Mouse (Mus musculus) stomach, embryonic 15.5 days (tissue): Measurements from ENCODE around the gene Bad. TPM values are rescaled to one million over a fixed set of nuclear protein-coding genes. Genes with fewer than 3 reads are reported as not detected.

Experiments
- ATAC-seq: fragments of 200-750 bp; cut with Nextera tagmentation; 2 replicates; pipeline ENCODE4 v1.8.0; 2017; ENCODE audit warnings: low read depth, moderate number of reproducible peaks, moderate TSS enrichment; ENCODE audit not compliant: insufficient read depth, low FRiP score
- H3K27ac ChIP-seq: fragments of 300-500 bp; sonication (generic); 2 replicates; pipeline ENCODE4 v1.5.1; 2015; ENCODE audit warnings: mild to moderate bottlenecking, inconsistent platforms
- H3K27me3 ChIP-seq: fragments of 300-500 bp; sonication (generic); replicated peaks from 2 replicates; pipeline ENCODE4 v1.6.1; 2015; ENCODE audit warnings: inconsistent platforms
- H3K36me3 ChIP-seq: fragments of 300-500 bp; sonication (generic); 2 replicates; pipeline ENCODE4 v1.6.1; 2015; ENCODE audit warnings: inconsistent platforms
- H3K4me1 ChIP-seq: fragments of 300-500 bp; sonication (generic); 2 replicates; pipeline ENCODE4 v1.6.1; 2015; ENCODE audit warnings: inconsistent platforms
- H3K4me2 ChIP-seq: fragments of 300-500 bp; sonication (generic); 2 replicates; pipeline ENCODE4 v1.6.1; 2015; ENCODE audit warnings: mild to moderate bottlenecking, inconsistent platforms
- H3K4me3 ChIP-seq: fragments of 300-500 bp; sonication (generic); replicated peaks from 2 replicates; pipeline ENCODE4 v1.5.1; 2015; ENCODE audit warnings: inconsistent platforms
- H3K9ac ChIP-seq: fragments of 300-500 bp; sonication (generic); 2 replicates; pipeline ENCODE4 v1.6.1; 2015; ENCODE audit warnings: inconsistent platforms
- H3K9me3 ChIP-seq: fragments of 300-500 bp; sonication (generic); 2 replicates; pipeline ENCODE4 v1.6.1; 2016; ENCODE audit warnings: inconsistent platforms
- WGBS: fragments of 180-500 bp; shearing (Covaris S2); methylation state at CpG from one replicate; pipeline ENCODE4 v1.1.7; 2015; 5-methylcytosine and 5-hydroxymethylcytosine counted together
- polyA plus RNA-seq: library from polyadenylated mRNA; unstranded; fragments of >200 nt; fragmentation: Nextera tagmentation; extraction: Ambion mirVana; gene quantifications from 2 replicates; pipeline ENCODE4 v1.2.1, GENCODE M21; 2015

The Bad gene
- polyA plus RNA-seq, 1 experiment from 2014 or later = 75.8 TPM

- no peak overlapping the region for H3K4me2 ChIP-seq
- no peaks in the 10 kb centered on the region for H3K9me3 ChIP-seq
- H3K4me3 ChIP-seq = no peak overlapping the region
- peaks cover 26% of the 10 kb centered on the region for H3K4me1 ChIP-seq
- H3K9ac ChIP-seq = no peak overlapping the region
- peaks cover 16% of the 10 kb centered on the region for H3K27me3 ChIP-seq
- H3K27ac ChIP-seq = no peak overlapping the region
- no peaks in the 10 kb centered on the region for H3K36me3 ChIP-seq
- no peak for ATAC-seq
Measured at GRCm38 (mm10) chr19:6919431-6919830, 22.2 kb upstream of the Bad start.

- 36% methylated on average over 8 of the region's 8 CpGs for WGBS
- H3K9me3 ChIP-seq = no peaks in the 10 kb centered on the region
- H3K4me1 ChIP-seq = peaks cover 33% of the 10 kb centered on the region
- H3K9ac ChIP-seq = 0 out of 2 replicates have a peak overlapping the region, but pooled peaks have one; percentile 63
- no peaks in the 10 kb centered on the region for H3K36me3 ChIP-seq
- H3K4me3 ChIP-seq = peak overlapping the region; percentile 75
- peak overlapping the region; percentile 91 for H3K27ac ChIP-seq
- peaks cover 23% of the 10 kb centered on the region for H3K27me3 ChIP-seq
- ATAC-seq = no peak
- peak overlapping the region; percentile 88 for H3K4me2 ChIP-seq
Measured at GRCm38 (mm10) chr19:6919876-6920740, 21.6 kb upstream of the Bad start.

GRCm38 (mm10) chr19:6920741-6921636 is 20.7 kb upstream of the Bad start:
- no peak for ATAC-seq
- no peaks in the 10 kb centered on the region for H3K9me3 ChIP-seq
- WGBS = 2% methylated on average over 47 of the region's 48 CpGs

GRCm38 (mm10) chr19:6921647-6922567 is 19.8 kb upstream of the Bad start, which contains the start of gene Esrra:
Gene Esrra, minus strand, starts transcription at chr19:6921813.
- Histone ChIP-seq H3K9ac (peak within 1 kb of the TSS; percentile 63), H3K9me3 (no peaks in the 10 kb centered on the region), H3K36me3 (no peaks in the 10 kb centered on the region), H3K27ac (peak within 1 kb of the TSS; percentile 91), H3K4me2 (peak within 1 kb of the TSS; percentile 88), H3K27me3 (peaks cover 39% of the 10 kb centered on the region), H3K4me1 (peaks cover 45% of the 10 kb centered on the region), H3K4me3 (peak within 1 kb of the TSS; percentile 75)
- peak; percentile 95 for ATAC-seq
- WGBS = under 1% methylated on average over 48 of the region's 66 CpGs

More at GRCm38 (mm10) chr19:6920741-6921636, 20.7 kb upstream of the Bad start:
- Histone ChIP-seq H3K4me3 (peak overlapping the region; percentile 75), H3K4me1 (peaks cover 42% of the 10 kb centered on the region), H3K36me3 (no peaks in the 10 kb centered on the region), H3K27me3 (peaks cover 32% of the 10 kb centered on the region), H3K4me2 (peak overlapping the region; percentile 88), H3K9ac (peak overlapping the region; percentile 63), H3K27ac (peak overlapping the region; percentile 91)

GRCm38 (mm10) chr19:6922901-6923735 is 18.5 kb upstream of the Bad start:
- H3K4me1 ChIP-seq = peaks cover 48% of the 10 kb centered on the region
- no peaks in the 10 kb centered on the region for H3K36me3 ChIP-seq
- H3K4me2 ChIP-seq = no peak overlapping the region
- H3K27ac ChIP-seq = no peak overlapping the region
- 0 out of 2 replicates have a peak overlapping the region, but pooled peaks have one; percentile 75 for H3K4me3 ChIP-seq
- no peak for ATAC-seq
- H3K27me3 ChIP-seq = peaks cover 51% of the 10 kb centered on the region
- 59% methylated on average over 6 of the region's 6 CpGs for WGBS
- no peaks in the 10 kb centered on the region for H3K9me3 ChIP-seq
- H3K9ac ChIP-seq = no peak overlapping the region

GRCm38 (mm10) chr19:6924461-6925306 is 17.0 kb upstream of the Bad start:
- H3K4me1 ChIP-seq = peaks cover 46% of the 10 kb centered on the region
- H3K9ac ChIP-seq = no peak overlapping the region
- peak overlapping the region; percentile 52 for H3K4me2 ChIP-seq
- H3K9me3 ChIP-seq = no peaks in the 10 kb centered on the region
- H3K27ac ChIP-seq = no peak overlapping the region
- no peak for ATAC-seq
- H3K27me3 ChIP-seq = peaks cover 54% of the 10 kb centered on the region
- H3K36me3 ChIP-seq = no peaks in the 10 kb centered on the region
- WGBS = 4% methylated on average over 39 of the region's 39 CpGs
- peak overlapping the region; percentile 28 for H3K4me3 ChIP-seq

GRCm38 (mm10) chr19:6925307-6925573 is 16.4 kb upstream of the Bad start, which contains the start of gene Catsperz:
Gene Catsperz, minus strand, starts transcription at chr19:6925380.
- peaks cover 40% of the 10 kb centered on the region for H3K4me1 ChIP-seq
- peak within 1 kb of the TSS; percentile 52 for H3K4me2 ChIP-seq
- H3K9me3 ChIP-seq = no peaks in the 10 kb centered on the region
- peaks cover 57% of the 10 kb centered on the region for H3K27me3 ChIP-seq
- 4% methylated on average over 9 of the region's 9 CpGs for WGBS
- no peak for ATAC-seq
- no peak within 1 kb of the TSS for H3K9ac ChIP-seq
- peak within 1 kb of the TSS; percentile 57; the same call in 1 of the 2 replicates for H3K27ac ChIP-seq
- no peaks in the 10 kb centered on the region for H3K36me3 ChIP-seq
- H3K4me3 ChIP-seq = peak within 1 kb of the TSS; percentile 28

GRCm38 (mm10) chr19:6925611-6926329 is 15.9 kb upstream of the Bad start:
- Histone ChIP-seq H3K4me2 (peak overlapping the region; percentile 52), H3K4me1 (peaks cover 35% of the 10 kb centered on the region), H3K27ac (peak overlapping the region; percentile 57; the same call in 1 of the 2 replicates), H3K27me3 (peaks cover 58% of the 10 kb centered on the region), H3K36me3 (no peaks in the 10 kb centered on the region), H3K9ac (no peak overlapping the region), H3K9me3 (no peaks in the 10 kb centered on the region), H3K4me3 (peak overlapping the region; percentile 28; the same call in 1 of the 2 replicates)
- ATAC-seq = no peak
- WGBS = 19% methylated on average over 40 of the region's 40 CpGs

- no peak for ATAC-seq
- 15% methylated on average over 26 of the region's 26 CpGs for WGBS
Measured at GRCm38 (mm10) chr19:6926559-6927255, 15.0 kb upstream of the Bad start.

More at GRCm38 (mm10) chr19:6926559-6927255, 15.0 kb upstream of the Bad start:
- Histone ChIP-seq H3K4me3 (peak overlapping the region; percentile 17), H3K4me2 (peak overlapping the region; percentile 40), H3K4me1 (peaks cover 32% of the 10 kb centered on the region), H3K9me3 (no peaks in the 10 kb centered on the region), H3K36me3 (no peaks in the 10 kb centered on the region), H3K27ac (peak overlapping the region; percentile 57; the same call in 1 of the 2 replicates), H3K27me3 (peaks cover 61% of the 10 kb centered on the region), H3K9ac (no peak overlapping the region)
